8 mouse cellular contexts compared by ENCODE assay signal in genomic region chr10:77581023-77581407, GRCm38 (mm10). TPM values are rescaled to one million over a fixed set of nuclear protein-coding genes. Genes with fewer than 3 reads are reported as not detected.
DNase-seq lines count a peak whose midpoint lies in the region; ATAC-seq lines count a peak whose summit lies in the region.

No protein-coding gene starts in this region.

- peak overlapping the region; percentile 77 for H3K4me3 ChIP-seq in heart, embryonic 10.5 days
- peak overlapping the region; percentile 75 for H3K4me3 ChIP-seq in forebrain, embryonic 11.5 days (ENCODE audit: low read depth, low read length)
- peak overlapping the region; percentile 80 for H3K4me3 ChIP-seq in liver, embryonic 13.5 days (replicated peaks)

- H3K9ac ChIP-seq in forebrain, embryonic 11.5 days (ENCODE audit: low read length): peak overlapping the region; percentile 71
- peak overlapping the region; percentile 77 for H3K9ac ChIP-seq in liver, embryonic 13.5 days

- H3K9me3 ChIP-seq in heart, embryonic 10.5 days: no peaks in the 10 kb centered on the region
- no peaks in the 10 kb centered on the region for H3K9me3 ChIP-seq in forebrain, embryonic 11.5 days (ENCODE audit: control insufficient read depth, low read length)
- no peaks in the 10 kb centered on the region for H3K9me3 ChIP-seq in liver, embryonic 13.5 days (replicated peaks)

- 6% methylated on average over 8 of the region's 8 CpGs for WGBS in heart, embryonic 10.5 days
- WGBS in forebrain, embryonic 11.5 days: 13% methylated on average over 8 of the region's 8 CpGs
- WGBS in liver, embryonic 13.5 days (ENCODE audit: insufficient replicate concordance): 4% methylated on average over 8 of the region's 8 CpGs

- H3K27me3 ChIP-seq in heart, embryonic 10.5 days (ENCODE audit: insufficient read depth, poor library complexity, severe bottlenecking): no peaks in the 10 kb centered on the region
- H3K27me3 ChIP-seq in forebrain, embryonic 11.5 days (ENCODE audit: control insufficient read depth, insufficient read depth, low read length): no peaks in the 10 kb centered on the region
- H3K27me3 ChIP-seq in liver, embryonic 13.5 days: no peaks in the 10 kb centered on the region

- DNase-seq in heart, embryonic 10.5 days (ENCODE audit: low spot score): no peak
- DNase-seq in heart, adult 18-20 months: no peak
- DNase-seq in forebrain, embryonic 11.5 days (ENCODE audit: low spot score): no peak
- DNase-seq in liver, embryonic 13.5 days: no peak
- no peak for DNase-seq in adrenal gland, postnatal 10 days
- DNase-seq in right cerebral cortex, postnatal 4 days: no peak
- no peak for DNase-seq in gastrocnemius, postnatal 36 days

- intact Hi-C loops in gastrocnemius, postnatal 36 days (cut with DNase I): no loop called here

- H3K27ac ChIP-seq in heart, embryonic 10.5 days: peak overlapping the region; percentile 93
- H3K27ac ChIP-seq in forebrain, embryonic 11.5 days (ENCODE audit: low read depth, low read length): no peak overlapping the region
- H3K27ac ChIP-seq in liver, embryonic 13.5 days: peak overlapping the region; percentile 98

- ATAC-seq in CD4-positive, CD25-positive, alpha-beta regulatory T cell, adult 4 months: peak; percentile 3
- ATAC-seq in forebrain, embryonic 11.5 days (replicated peaks; ENCODE audit: low FRiP score): peak; percentile 19
- ATAC-seq in liver, embryonic 13.5 days (ENCODE audit: low read depth): no peak

- H3K36me3 ChIP-seq in heart, embryonic 10.5 days: peaks cover 7% of the 10 kb centered on the region; the same call in 1 of the 2 replicates
- no peaks in the 10 kb centered on the region for H3K36me3 ChIP-seq in forebrain, embryonic 11.5 days (ENCODE audit: control insufficient read depth, insufficient read depth, low read length)
- peaks cover 5% of the 10 kb centered on the region; the same call in 1 of the 2 replicates for H3K36me3 ChIP-seq in liver, embryonic 13.5 days

- H3K4me2 ChIP-seq in forebrain, embryonic 11.5 days (ENCODE audit: low read depth, low read length, severe bottlenecking): peak overlapping the region; percentile 80
- peak overlapping the region; percentile 92 for H3K4me2 ChIP-seq in liver, embryonic 13.5 days

- peaks cover 44% of the 10 kb centered on the region for H3K4me1 ChIP-seq in heart, embryonic 10.5 days
- peaks cover 6% of the 10 kb centered on the region for H3K4me1 ChIP-seq in forebrain, embryonic 11.5 days (replicated peaks; ENCODE audit: control insufficient read depth, insufficient read depth, low read length)
- H3K4me1 ChIP-seq in liver, embryonic 13.5 days (replicated peaks): peaks cover 44% of the 10 kb centered on the region

RNA-seq across cellular contexts. Expression of gene Pttg1ip, which starts 0.5 kb away (rescaled TPM):
- 94.9 and 97.0 TPM in 2 replicates for polyA plus RNA-seq in heart, embryonic 10.5 days (2016; fragmentation: Nextera tagmentation; extraction: Ambion mirVana)
- 100 to 1,000 TPM; 132 to 150 TPM for total RNA-seq in heart, adult 18-20 months (2021)
- polyA plus RNA-seq in CD4-positive, CD25-positive, alpha-beta regulatory T cell, adult 4 months (2017; shearing (Covaris generic)): 100 to 1,000 TPM; 107 to 179 TPM
- polyA plus RNA-seq in forebrain, embryonic 11.5 days (2014; fragmentation: Nextera tagmentation; extraction: Ambion mirVana): 69.0 and 73.8 TPM in 2 replicates
- polyA plus RNA-seq in liver, embryonic 13.5 days (2015; fragmentation: Nextera tagmentation; extraction: Ambion mirVana): 64.1 and 73.2 TPM in 2 replicates
- total RNA-seq in adrenal gland, postnatal 10 days (2021): 100 to 1,000 TPM; 160 to 178 TPM
- 10 to 100 TPM; 26.6 to 30.1 TPM for total RNA-seq in gastrocnemius, postnatal 36 days (2021)

RNA-seq across cellular contexts. Expression of gene Sumo3, which starts 24.9 kb away (rescaled TPM):
- 235 and 306 TPM in 2 replicates for polyA plus RNA-seq in heart, embryonic 10.5 days (2016; fragmentation: Nextera tagmentation; extraction: Ambion mirVana)
- 10 to 100 TPM; 81.7 to 82.3 TPM for total RNA-seq in heart, adult 18-20 months (2021)
- 100 to 1,000 TPM in 1 of 2 experiments, 10 to 100 TPM in 1; 96.6 to 109 TPM for polyA plus RNA-seq in CD4-positive, CD25-positive, alpha-beta regulatory T cell, adult 4 months (2017; shearing (Covaris generic))
- 336 and 367 TPM in 2 replicates for polyA plus RNA-seq in forebrain, embryonic 11.5 days (2014; fragmentation: Nextera tagmentation; extraction: Ambion mirVana)
- polyA plus RNA-seq in liver, embryonic 13.5 days (2015; fragmentation: Nextera tagmentation; extraction: Ambion mirVana): 118 and 127 TPM in 2 replicates
- 100 to 1,000 TPM; 119 to 125 TPM for total RNA-seq in adrenal gland, postnatal 10 days (2021)
- total RNA-seq in gastrocnemius, postnatal 36 days (2021): 10 to 100 TPM; 33.3 to 40.1 TPM

RNA-seq across cellular contexts. Expression of gene Gm49325, which starts 25.0 kb away (rescaled TPM):
- polyA plus RNA-seq in heart, embryonic 10.5 days (2016; fragmentation: Nextera tagmentation; extraction: Ambion mirVana): 2.1 and 2.7 TPM in 2 replicates
- total RNA-seq in heart, adult 18-20 months (2021): 10 to 100 TPM; 15.5 to 15.7 TPM
- 1 to 10 TPM in 1 of 2 experiments, not detected in 1; 3.0 TPM for polyA plus RNA-seq in CD4-positive, CD25-positive, alpha-beta regulatory T cell, adult 4 months (2017; shearing (Covaris generic))
- polyA plus RNA-seq in forebrain, embryonic 11.5 days (2014; fragmentation: Nextera tagmentation; extraction: Ambion mirVana): not detected in 2 replicates
- polyA plus RNA-seq in liver, embryonic 13.5 days (2015; fragmentation: Nextera tagmentation; extraction: Ambion mirVana): 1.1 and 5.3 TPM in 2 replicates
- total RNA-seq in adrenal gland, postnatal 10 days (2021): 10 to 100 TPM; 22.3 to 30.4 TPM
- 1 to 10 TPM; 7.5 to 8.6 TPM for total RNA-seq in gastrocnemius, postnatal 36 days (2021)

RNA-seq across cellular contexts. Expression of gene Ube2g2, which starts 41.1 kb away (rescaled TPM):
- 83.1 and 92.1 TPM in 2 replicates for polyA plus RNA-seq in heart, embryonic 10.5 days (2016; fragmentation: Nextera tagmentation; extraction: Ambion mirVana)
- 10 to 100 TPM; 80.9 to 82.8 TPM for total RNA-seq in heart, adult 18-20 months (2021)
- polyA plus RNA-seq in CD4-positive, CD25-positive, alpha-beta regulatory T cell, adult 4 months (2017; shearing (Covaris generic)): 10 to 100 TPM; 42.0 to 65.6 TPM
- 76.7 and 78.1 TPM in 2 replicates for polyA plus RNA-seq in forebrain, embryonic 11.5 days (2014; fragmentation: Nextera tagmentation; extraction: Ambion mirVana)
- polyA plus RNA-seq in liver, embryonic 13.5 days (2015; fragmentation: Nextera tagmentation; extraction: Ambion mirVana): 47.2 and 50.1 TPM in 2 replicates
- 10 to 100 TPM; 44.4 to 46.1 TPM for total RNA-seq in adrenal gland, postnatal 10 days (2021)
- total RNA-seq in gastrocnemius, postnatal 36 days (2021): 10 to 100 TPM; 80.7 to 86.5 TPM

RNA-seq across cellular contexts. Expression of gene Itgb2, which starts 51.0 kb away (rescaled TPM):
- 2.4 and 3.6 TPM in 2 replicates for polyA plus RNA-seq in heart, embryonic 10.5 days (2016; fragmentation: Nextera tagmentation; extraction: Ambion mirVana)
- total RNA-seq in heart, adult 18-20 months (2021): 1 to 10 TPM; 6.8 to 7.9 TPM
- 100 to 1,000 TPM; 449 to 774 TPM for polyA plus RNA-seq in CD4-positive, CD25-positive, alpha-beta regulatory T cell, adult 4 months (2017; shearing (Covaris generic))
- polyA plus RNA-seq in forebrain, embryonic 11.5 days (2014; fragmentation: Nextera tagmentation; extraction: Ambion mirVana): 1.2 and 1.3 TPM in 2 replicates
- 10.3 and 10.7 TPM in 2 replicates for polyA plus RNA-seq in liver, embryonic 13.5 days (2015; fragmentation: Nextera tagmentation; extraction: Ambion mirVana)
- total RNA-seq in adrenal gland, postnatal 10 days (2021): 1 to 10 TPM; 8.1 to 9.2 TPM
- 1 to 10 TPM; 1.5 to 1.8 TPM for total RNA-seq in gastrocnemius, postnatal 36 days (2021)
